Mouse (Mus musculus) NIH3T3 (cell line): Measurements from ENCODE around the gene Pcbp3.
"Not testable (repeated sequence)": the region's sequence is repeated elsewhere in the genome, so short reads cannot be mapped to it uniquely, and the experiment has no call there.

Experiments used
- DNase-seq: peaks from one replicate; pipeline ENCODE4 v3.0.0-alpha.2; 2012; ENCODE audit warnings: low read depth

Pcbp3 gene

DNA sequence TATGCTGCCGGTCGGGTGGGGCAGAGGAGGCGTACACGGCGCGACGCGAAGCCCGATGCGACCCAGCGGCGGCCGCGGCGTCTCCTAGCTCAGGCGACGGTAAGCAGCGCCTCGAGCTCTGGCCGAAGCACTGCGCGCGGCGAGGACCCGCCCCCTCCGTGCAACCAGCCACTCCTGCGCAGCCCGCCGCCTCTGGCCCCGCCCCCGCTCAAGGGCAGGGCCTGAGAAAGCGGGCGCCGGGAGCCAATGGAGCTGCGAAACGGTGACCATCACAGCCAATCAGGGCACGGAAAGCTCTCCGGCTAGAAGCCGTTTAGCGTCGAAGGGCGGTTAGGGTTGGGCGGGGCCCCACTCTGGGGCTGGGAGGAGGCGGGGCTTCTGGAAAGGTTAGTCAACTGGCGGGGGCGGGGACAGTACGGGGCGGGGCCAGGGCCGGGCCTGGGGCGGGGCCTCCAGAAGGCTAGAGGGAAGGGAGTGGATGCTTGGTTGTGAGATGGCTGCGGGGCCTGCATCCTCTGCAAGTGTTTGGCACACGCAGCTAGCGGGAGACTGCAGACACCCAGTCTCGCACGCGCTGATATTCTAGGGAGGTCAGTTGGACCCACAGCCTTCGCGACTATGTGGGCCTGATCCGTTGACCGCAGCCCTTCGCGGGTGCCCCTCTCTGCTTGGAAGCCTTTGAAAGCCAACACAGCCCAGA lies at the start of gene Pcbp3:
Gene Pcbp3, minus strand, starts transcription at position 98 of the 700 bp plus-strand sequence.
- peak; percentile 100 for DNase-seq

- peak; percentile 58 for DNase-seq
These were observed 47.0 kb upstream of the Pcbp3 start for GRCm38 (mm10) chr10:77008698-77009097.

DNA sequence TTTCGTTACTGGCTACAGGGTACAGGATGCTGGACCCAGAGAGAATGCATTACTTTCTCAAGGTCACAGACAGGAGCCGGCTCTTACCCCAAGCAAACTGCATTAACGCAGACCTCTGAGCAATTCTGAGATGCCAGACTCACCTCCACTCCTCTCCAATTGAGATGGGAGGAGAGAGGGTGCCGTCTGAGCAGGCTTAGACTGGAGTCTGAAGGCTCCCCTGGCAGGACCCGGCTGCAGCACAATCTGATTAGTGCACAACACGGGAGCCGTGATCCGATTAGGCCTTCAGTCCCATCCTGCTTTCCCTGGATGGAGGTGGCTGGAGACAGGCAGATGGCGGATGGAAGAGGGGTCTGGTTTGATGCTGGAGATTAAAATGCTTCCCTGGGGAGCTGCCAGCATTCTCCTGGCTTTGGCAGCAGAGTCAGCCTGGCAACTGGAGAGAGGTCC lies 46.4 kb upstream of the Pcbp3 start:
- DNase-seq = peak; percentile 72

DNA sequence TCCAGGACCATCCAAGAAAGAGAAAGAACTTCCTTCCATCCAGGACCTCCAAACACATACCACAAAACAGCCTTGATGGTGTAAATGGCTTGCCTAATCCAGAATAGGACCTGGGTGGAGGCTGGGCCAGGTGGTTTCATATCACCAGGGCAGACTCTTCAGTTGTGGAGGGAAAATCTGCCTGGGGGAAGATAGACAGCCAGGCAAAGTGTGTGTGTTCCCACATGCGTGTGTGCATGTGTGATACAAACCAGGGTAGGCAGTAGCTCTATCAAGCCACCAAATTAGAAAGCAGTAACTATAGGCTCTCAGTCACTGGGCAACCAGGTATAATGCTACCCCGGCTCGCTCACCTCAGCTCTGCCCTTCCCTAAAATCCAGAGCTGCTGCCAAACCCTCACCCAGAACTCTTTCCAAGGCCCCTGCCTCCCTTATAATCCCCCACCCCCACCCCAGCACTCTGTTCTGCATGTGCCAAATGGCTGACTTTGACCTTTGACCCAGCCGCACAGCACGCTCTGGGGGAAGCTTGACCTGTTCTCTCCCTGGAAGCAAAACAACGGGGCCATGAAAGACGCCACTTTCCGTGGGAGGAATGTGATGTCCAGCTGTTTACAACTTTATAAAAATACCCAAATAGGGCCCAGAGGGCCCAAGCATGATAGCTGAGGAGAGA lies 45.9 kb upstream of the Pcbp3 start:
- peak; percentile 28 for DNase-seq

- peak; percentile 59 for DNase-seq
These were observed 43.2 kb upstream of the Pcbp3 start for GRCm38 (mm10) chr10:77004936-77005335.

DNA sequence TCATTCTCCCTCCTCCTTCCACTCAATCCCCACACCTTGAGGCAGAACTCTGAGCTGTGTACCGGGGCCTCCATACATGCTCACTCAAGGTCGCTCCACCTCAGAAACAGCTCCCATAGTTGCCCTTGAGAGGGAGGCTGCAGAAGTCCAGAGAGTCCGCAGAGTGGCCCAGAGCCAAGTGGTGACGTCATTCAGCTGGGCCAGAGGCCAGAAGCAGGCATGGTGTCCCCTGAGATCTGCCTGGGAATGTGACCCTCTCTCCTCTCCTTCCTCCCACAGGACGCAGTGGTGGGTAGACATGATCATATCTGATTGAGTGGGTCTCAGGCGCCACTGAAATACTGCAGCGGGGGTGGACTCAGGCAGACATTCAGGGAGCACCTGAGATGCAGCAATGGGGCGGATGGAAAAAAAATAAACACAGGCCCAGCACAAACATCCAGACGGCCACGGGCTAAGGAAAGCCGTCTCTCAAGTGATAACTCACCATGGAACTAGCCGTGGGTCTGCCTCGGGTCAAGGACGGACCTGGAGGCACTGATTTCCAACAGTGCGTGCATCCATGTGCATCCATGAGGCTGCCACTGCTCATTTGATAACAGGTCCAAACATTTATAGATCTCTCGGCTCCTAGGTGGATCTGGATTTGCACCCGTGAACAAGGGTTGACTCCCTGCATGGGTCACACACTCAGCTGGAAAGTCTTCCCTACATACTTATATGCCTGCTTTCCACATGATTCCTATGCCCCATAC lies 36.2 kb upstream of the Pcbp3 start:
- peak; percentile 81 for DNase-seq

GRCm38 (mm10) chr10:76992456-76992855 lies 30.8 kb upstream of the Pcbp3 start:
- no peak for DNase-seq

DNA sequence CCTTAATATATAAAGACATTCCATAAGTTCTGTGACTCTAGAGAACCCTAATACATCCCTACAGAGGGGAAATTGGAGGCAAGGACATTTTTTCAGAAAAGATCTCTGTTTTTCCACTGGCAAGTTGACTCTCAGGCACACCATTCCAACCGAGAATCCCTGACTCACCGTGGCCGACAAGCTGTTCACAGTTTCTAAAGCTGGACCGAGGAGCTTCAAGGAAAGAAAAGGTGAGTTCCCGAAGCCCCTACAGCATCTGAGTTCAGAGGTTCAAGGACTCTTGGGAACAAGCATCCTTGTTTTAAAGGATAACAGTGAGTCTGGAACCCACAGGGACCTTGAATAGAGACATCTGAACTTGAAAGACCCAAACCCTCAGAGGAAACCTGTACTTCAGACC lies 26.9 kb upstream of the Pcbp3 start:
- no peak for DNase-seq

DNA sequence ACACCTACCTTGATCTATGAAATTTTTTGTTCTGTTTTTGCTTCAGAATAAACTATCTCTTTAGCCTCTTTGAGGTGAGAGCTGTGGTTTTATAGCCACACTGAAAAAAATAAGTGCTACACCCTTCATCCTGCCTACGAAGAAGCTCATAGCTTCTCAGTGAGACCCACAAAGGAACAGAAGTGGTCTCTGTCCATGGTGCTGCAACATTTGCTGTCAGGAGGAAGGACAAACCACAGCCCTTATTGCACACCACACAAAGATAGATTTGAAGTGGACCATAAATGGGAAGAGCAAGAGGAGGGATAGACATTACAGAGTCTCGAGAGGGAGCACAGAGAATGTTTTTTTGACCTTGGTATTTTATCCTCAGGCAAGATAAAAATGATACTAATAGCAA lies 16.4 kb upstream of the Pcbp3 start:
- peak; percentile 86 for DNase-seq

GRCm38 (mm10) chr10:76976699-76977098 lies 15.0 kb upstream of the Pcbp3 start:
- peak; percentile 43 for DNase-seq

DNA sequence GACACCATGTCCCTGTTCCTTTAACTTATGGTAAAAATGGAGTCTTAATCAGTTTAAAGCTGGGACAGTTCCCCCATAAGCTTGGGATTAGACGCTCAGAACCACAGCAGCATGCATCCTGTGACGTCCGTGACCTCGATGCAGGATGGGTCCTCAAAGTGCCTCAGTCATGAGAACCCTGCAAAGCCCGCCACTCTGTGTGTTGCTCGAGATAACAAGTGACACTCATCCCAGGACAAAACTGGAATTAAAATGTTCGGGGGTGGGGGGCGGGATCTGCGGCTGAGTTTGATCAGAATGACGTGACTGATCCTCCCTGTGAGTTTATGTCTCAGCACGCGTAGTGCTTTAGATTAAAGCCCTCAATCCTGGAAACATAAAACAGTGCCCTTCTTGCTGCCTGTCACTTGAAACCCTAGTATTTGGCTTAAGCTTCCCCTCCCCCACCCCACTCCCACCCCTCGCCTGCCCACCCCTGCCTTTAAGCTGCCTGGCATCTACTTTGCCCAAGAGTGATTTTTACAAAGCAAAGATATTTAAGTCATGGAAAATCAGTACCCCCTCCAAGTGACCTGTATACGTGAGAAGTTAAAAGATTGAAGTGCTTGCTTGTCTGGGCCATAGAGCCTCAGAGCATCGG lies 12.2 kb upstream of the Pcbp3 start:
- DNase-seq = no peak

DNA sequence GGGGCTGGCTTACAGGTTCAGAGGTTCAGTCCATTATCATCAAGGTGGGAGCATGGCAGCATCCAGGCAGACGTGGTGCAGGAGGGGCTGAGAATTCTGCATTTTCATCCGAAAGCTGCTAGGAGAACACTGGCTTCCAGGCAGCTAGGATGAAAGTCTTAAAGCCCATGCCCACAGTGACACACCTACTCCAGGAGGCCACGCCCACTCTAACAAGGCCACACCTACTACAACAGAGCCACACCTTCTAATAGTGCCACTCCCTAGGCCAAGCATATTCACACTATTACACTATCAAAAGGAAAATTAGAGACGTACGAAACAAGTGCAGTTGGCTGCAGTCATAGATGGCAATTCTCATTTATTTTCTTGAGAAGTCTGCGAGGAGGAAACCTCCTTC lies 10.6 kb upstream of the Pcbp3 start:
- DNase-seq = not testable (repeated sequence)

GRCm38 (mm10) chr10:76970974-76971373 lies 9.3 kb upstream of the Pcbp3 start:
- no peak for DNase-seq

- DNase-seq = no peak
These were observed 2.7 kb upstream of the Pcbp3 start for GRCm38 (mm10) chr10:76964436-76964835.

DNA sequence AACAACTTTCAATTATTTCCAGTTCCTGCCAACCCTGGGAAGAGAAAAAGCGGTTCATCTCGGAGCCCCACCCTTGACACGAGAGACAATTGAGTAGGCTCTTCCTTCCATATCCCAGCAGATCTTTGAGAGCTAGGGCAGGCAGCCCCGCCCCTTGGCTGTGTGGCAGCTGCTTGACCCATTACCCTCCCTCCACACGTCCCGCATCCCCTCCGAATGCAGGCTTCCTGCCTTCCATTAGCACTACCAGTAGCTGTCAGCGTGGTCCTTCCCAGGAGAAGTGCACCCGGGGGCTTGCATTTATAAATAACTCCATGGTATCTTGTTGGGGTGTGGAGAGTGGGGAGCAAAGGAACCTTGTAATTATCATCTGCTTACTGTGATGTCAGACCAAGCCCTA lies 2.3 kb upstream of the Pcbp3 start:
- DNase-seq = no peak

- DNase-seq = no peak
These were observed 531 bp downstream of the Pcbp3 start for GRCm38 (mm10) chr10:76961156-76961555.

DNA sequence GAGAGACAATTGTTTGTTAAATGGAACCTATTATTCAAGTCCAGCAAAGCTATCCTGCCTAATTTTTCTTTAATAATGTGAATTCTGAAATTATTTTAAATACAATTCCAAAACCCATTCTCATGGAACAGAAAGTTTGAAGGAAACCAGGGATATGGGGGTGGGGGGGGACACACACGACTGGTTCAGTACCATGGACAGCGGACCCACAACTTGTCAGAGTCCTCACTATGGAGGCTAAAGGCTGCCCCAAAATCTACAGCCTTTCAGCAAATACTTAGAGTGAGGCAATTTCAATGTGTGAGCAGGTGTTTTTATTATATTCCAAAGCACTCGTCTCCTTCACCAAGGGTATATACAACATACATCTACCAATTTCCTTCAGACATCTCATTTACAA lies 3.5 kb downstream of the Pcbp3 start:
- DNase-seq = peak; percentile 83

DNA sequence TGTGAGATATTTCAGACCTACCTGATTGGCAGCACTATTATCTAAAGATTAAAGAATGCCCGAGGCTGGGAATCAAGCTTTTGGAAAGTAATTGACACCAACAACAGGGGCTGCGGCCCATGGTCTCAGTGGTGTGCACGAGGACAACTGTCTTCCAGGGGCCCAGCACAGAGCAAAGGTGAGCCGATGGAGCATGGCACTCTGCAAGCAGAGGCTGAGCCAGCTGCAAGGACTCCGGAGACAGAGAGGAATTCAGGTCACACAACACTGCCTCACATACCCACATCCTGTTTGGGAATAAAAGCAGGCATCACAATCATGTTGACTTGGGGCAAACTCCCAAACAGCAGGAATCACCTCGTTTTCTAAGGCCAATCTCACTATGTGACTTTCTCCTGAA lies 5.5 kb downstream of the Pcbp3 start:
- DNase-seq = no peak

GRCm38 (mm10) chr10:76941038-76941437 lies 20.6 kb downstream of the Pcbp3 start:
- no peak for DNase-seq

DNA sequence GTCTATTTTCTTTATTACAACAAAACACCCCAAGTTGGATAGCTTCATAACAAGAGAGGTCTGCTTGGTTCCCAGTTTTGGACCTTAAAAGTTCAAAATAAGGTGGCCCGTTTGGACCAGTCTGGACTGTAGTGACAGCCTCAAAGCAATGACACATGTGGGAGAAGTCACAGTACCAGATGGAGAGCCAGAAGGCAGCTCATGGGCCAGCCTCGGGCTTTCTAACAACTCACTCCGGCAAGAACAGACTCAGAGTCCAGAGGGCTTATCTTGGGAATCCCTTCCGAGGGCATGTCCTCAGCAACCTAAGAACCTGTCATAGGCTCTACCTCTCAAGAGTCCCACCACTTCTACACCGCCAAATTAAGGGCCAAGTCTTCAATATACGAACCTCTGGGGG lies 24.9 kb downstream of the Pcbp3 start:
- no peak for DNase-seq

GRCm38 (mm10) chr10:76934805-76935204 lies 26.9 kb downstream of the Pcbp3 start:
- no peak for DNase-seq

DNA sequence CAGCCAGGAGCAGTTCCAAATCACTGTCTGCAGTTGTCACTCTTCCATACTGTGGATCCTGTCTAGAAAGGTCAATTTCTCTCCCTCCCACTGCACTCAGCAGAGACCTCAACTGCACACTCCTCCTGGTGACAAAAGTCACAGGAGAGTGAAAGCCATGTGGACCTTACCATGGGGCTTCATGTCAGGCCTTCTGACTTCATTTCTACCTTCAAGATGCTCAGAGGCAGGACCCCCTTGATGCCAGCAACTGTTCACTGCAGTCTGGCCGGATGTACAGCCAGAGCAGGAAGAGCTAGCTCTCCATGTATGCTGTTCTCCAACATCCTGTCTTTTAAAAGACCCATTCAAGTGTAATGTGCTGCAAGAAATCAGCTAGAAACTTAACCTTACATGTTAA lies 29.9 kb downstream of the Pcbp3 start:
- no peak for DNase-seq
